Mouse (Mus musculus): ENCODE measurements at regions not wholly inside any gene's neighbourhood (a gene's known extent, or its start where the extent isn't known, plus 50 kb on each side); places are given as distances from the start of the nearest gene placed in this dataset.

DNA sequence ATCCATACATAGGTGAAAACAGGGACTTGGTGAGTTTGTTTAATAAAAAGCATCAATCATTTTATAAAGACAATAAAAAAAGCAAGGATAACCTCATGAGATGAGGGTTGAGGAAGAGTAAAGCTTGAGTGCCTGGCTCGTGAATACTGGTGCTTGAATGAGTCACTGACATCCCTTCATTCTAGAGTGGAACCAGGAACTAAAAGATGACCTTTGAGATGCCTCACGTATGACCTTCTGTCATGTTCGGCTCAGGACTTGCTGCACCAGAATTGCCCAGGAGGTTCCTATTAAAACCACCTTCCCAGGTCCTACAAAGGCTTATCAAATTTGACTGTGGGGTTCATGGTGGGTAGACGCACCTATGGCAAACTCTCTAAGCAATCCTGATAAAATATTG lies 61.5 kb upstream of the Elac2 start:
- TF ChIP-seq CHD2 (IDR thresholded peaks at IDR 0.05; ENCODE audit: low read depth, low read length), result no peak
- TF ChIP-seq ZC3H11A (IDR thresholded peaks at IDR 0.05; ENCODE audit: borderline replicate concordance, low read depth, low read length), result no peak
